Mouse (Mus musculus) right cerebral cortex, adult 2 months (tissue): ENCODE measurements around the gene Peli2.
"Not testable (repeated sequence)": the region's sequence is repeated elsewhere in the genome, so short reads cannot be mapped to it uniquely, and the experiment has no call there.

Source experiments
- DNase-seq, 2 experiments: peaks; one replicate each; pipeline ENCODE4 v3.0.0; 2021 to 2022; ENCODE audit warnings: low spot score in 2 of 2

Gene Peli2

DNA sequence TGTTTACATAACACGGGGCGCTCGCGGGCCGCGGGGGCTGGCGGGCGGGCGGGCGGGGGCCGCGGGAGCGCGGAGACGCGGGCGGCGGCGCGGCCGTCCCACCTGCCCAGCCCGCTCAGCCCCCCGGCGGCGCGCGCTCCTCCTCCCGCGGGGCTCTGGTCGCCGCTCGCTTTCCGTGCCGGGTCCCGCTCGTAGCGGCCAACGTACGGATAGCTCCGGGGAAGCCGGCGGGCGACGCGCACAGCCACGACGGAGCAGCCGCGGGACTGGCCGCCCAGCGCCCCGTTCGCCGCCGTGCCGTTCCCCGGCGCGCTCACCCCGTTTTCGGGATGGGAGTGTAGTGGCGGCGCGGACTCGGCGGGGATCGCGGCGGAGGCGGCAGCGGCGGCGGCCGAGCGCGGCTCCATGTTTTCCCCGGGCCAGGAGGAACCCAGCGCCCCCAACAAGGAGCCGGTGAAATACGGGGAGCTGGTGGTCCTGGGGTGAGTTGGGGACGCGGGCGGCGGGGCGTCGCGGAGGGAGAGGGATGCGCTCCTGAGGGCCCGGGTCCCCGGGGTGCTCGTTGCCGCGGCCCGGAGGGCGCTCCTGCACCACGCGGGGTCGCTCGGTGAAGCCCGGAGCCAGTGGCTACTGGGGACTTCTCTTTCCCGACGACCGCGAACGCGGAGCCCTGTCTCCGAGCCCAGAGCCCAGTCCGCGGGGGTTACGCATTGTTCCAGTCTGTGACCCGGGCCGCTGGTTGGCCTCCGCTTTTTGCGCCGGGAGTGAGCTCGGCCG is at the start of gene Peli2:
Gene Peli2, plus strand, starts transcription at position 72 of the 777 bp plus-strand sequence.
- peak; percentile 52 to 69 for DNase-seq

GRCm38 (mm10) chr14:48072104-48072503 is 48.5 kb upstream of the Peli2 start:
- no peak for DNase-seq

GRCm38 (mm10) chr14:48073247-48074161 is 47.1 kb upstream of the Peli2 start:
- DNase-seq = peak; percentile 76 to 77

GRCm38 (mm10) chr14:48079574-48079973 is 41.0 kb upstream of the Peli2 start:
- not testable (repeated sequence) for DNase-seq

DNA sequence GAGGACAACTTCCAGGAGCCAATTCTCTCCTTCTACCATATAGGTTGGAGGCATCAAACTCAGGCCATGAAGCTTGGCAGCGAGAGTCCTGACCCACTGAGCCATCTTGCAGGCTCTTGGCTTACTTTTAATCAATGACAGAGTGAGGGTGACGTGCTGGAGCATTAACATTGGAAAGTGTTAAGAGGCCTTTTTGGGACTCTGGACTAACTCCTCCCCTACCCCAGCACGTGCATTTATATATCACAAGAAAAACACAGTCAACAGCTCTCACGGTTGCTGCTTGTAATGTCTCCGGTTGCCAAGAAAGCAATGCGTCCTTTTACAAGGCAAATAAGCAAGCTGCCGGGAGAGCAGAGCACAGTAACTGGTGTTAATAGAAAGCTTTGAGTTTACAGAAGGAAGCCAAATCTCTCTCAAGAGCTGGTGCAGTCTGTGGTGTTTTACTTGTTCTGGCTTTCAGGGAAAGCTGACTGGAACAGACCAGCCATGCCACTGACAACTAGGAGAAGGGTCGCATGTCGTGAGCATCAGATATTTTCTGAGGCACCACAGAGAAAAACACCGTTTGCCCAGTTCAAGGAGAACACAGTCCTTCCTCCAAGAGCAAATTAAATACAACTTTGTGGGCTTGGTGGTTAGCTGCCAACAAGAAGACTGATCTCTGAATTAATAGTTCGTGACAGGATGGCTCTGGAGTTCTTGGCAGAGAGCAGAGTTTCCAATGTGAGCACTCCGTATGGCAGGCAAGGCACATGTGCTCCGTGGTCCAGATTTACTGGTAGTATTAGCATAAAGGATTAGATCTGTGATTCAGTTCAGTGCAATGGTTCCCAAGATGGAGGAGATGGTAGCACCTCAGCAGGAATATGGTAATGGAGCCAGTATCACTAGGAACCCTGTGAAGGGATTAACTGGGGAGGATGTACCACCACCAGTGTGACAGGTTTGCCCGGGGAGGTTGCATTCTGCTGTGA is 36.5 kb upstream of the Peli2 start:
- DNase-seq = no peak

GRCm38 (mm10) chr14:48086682-48087297 is 33.8 kb upstream of the Peli2 start:
- no peak for DNase-seq

- no peak for DNase-seq
These were observed 33.3 kb upstream of the Peli2 start for GRCm38 (mm10) chr14:48087298-48087830.

- DNase-seq = no peak
These were observed 30.2 kb upstream of the Peli2 start for GRCm38 (mm10) chr14:48090465-48090864.

DNA sequence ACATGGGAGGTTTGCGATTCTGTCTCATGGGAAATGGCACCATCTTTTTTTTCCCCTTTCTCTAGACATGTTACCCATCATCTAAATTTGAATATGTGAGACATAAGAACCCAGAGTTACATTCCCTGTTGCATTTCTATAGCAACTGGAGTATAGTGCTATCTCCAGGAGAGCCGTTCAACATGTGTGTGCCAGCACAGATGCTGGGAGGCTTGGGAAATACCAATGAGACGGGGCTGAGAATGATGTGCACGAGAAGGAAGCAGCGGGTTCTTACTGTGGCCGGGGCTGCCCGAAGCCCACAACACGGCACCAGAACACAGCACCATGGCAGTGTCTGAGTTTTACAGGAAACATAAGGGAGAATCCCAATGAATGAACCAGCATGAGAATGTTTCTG is 29.5 kb upstream of the Peli2 start:
- no peak for DNase-seq

DNA sequence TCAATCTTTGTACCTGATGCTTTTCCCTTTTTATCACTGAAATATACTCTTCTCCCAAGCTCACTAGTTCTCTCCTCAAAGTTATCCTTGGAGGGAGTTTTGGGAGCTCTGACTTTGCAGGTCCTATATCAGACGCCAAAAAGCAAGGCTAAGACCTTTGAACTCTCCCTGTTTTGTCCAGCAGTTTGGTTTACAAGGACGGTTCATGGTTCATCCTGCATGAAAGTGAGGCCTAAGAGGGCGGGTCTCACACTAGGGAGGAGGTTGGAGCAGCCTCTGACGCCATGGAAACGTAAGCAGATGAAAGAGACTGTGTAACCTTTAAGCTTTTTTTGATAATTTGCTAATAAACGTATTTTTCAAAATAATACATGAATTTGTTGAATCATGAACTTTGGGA is 22.4 kb upstream of the Peli2 start:
- DNase-seq = no peak

DNA sequence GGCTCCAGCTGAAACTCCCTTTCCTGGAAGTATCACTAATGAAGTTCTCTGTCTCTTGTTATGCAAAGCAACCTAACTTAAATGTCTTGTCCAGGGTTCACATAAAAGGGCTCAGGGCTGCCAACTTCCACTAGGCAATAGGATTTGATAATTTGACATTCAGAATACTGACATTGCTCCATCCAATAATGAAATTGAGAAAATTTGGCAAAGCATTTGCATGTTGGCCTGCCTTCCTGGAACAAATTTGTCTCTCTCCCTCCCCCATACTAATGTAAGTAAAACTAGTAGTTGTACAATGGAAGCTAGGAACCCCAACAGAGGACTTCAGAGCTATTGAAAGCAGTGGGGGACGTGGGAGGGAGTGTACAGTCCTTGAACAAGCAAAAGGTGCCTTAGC is 21.3 kb upstream of the Peli2 start:
- DNase-seq = no peak

- no peak for DNase-seq
These were observed 14.2 kb upstream of the Peli2 start for GRCm38 (mm10) chr14:48106453-48106852.

DNA sequence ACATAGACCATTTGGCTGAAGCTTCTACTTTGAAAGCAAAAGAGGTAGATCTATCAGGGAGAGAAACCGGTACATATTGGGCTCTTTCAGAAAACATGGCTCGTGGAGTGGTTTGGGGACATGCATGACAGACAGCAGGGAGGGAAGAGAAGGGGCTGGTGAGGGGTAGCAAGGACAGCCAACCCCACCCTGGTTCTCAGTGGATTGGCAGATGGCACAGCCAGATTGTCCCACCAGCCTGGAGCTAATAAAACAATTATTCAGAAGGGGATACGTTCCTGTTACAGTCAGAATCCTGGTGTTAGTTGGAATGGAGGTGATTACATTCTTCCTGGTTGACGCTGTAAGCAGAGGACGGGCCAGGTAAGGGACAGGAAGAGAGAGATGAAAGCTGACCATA is 2.6 kb upstream of the Peli2 start:
- DNase-seq = no peak

- no peak for DNase-seq
These were observed 1.5 kb upstream of the Peli2 start for GRCm38 (mm10) chr14:48119012-48119647.

DNA sequence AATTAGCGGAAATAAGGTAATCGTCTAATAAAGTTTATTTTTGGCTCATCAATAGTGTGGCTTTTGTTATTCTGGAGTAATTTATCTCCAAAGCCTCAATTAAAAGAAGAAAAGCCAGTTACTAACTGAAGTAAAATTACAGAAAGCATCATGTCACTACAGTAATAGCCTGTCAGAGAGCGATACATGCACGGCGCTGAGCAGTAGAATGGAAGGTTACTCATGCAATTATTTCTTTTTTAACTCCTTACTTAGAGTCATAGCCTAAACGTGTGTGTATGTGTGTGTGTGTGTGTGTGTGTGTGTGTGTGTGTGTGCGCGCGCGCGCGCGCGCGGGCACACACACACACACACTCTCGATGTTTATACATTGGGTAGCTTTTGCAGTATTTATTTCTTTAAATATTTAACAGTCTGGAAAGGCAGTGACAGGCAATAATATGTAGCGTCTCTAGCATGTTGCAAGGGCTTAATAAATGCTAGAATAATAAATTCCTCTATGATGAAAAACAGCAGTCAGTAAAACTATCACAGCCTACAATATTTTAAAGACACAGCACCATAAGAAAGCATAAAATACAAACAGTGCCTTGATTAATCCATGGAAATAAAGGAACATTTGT is 864 bp upstream of the Peli2 start:
- DNase-seq = no peak

DNA sequence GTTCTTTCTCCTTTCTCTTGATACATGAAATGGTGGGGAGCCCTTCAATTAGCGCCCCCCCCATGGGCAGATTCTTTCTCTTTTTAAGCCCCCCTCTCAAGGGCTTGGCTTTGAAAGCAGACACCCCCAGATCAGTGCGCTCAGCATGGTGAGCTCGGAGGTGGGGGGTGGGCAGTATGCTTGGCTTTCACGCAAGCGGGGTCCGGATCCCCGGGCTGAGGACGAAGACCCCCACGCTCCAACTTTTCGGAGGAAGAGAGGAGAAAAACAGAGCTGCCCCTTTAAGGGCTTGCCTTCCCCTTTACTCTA is 226 bp upstream of the Peli2 start:
- no peak for DNase-seq

- peak; percentile 13 to 43 for DNase-seq
These were observed 1.2 kb downstream of the Peli2 start for GRCm38 (mm10) chr14:48121529-48122517.

DNA sequence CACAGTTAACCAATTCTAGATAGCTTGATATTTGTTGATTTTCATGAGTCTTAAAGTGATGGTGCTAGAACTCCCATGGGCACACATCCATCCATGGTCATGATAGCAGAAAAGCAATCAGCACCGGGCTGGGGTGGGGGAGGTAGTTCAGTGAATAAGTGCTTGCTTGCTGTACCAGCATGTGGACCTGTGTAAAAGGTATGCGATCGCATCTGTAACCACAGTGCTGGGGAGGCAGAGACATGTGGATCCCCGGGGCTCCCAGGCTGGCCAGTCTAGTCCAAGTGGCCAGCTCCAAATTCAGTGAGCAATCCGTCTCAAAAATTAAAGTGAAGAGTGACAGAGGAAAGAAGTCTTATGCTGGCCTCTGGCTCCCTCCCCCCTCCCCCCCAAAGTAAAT is 3.4 kb downstream of the Peli2 start:
- no peak for DNase-seq

GRCm38 (mm10) chr14:48124816-48125215 is 4.2 kb downstream of the Peli2 start:
- no peak for DNase-seq
